Mouse (Mus musculus) thymus, postnatal 4 days (tissue): ENCODE data around the gene Gm37240.
"Not testable (repeated sequence)": the region's sequence is repeated elsewhere in the genome, so short reads cannot be mapped to it uniquely, and the experiment has no call there.

Source experiments
- DNase-seq: peaks from one replicate; pipeline ENCODE4 v3.0.0; 2021

Gene Gm37240

GRCm38 (mm10) chr3:84610183-84610710 lies 1277.1 kb downstream of the Gm37240 start:
- DNase-seq: no peak

DNA sequence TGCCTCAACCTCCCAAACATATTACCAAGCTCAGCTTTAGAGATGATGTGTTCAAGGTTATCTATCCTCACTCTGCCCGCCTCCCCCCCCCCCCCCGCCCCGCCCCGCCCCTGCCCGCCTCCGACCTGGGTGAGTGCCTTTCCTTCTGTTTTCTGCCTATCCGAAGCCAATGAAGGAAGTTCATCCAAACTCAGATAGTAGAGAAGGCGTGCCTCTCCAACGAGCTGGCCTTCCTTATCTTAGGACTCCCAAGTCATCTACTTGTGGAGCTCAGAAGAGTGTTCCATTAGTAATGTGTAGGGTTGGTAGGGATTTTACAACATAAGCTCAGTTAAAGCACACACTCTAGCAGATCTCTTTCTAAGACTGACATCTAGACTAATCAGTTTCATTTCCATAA lies 1284.1 kb downstream of the Gm37240 start:
- DNase-seq: no peak

DNA sequence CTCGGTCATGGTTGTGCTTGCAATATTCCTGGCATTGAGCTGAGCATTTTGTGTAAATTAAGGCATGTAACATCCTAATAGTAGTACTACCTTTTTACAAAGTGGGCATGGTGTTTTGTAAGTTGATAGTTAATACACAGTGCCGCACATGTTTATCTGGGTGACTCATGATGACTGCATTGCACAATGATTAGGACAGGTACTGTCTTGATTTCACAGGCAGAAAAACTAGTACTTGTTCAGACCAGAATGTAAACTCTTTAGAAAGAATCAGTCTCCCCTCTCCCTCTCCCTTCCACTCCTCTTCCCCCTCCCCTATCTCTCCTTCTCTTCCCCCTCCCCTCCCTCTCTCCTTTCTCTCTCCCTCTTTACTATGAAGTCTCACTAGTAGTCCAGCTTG lies 1284.6 kb downstream of the Gm37240 start:
- DNase-seq: no peak

GRCm38 (mm10) chr3:84601870-84602495 lies 1285.3 kb downstream of the Gm37240 start:
- DNase-seq: no peak

GRCm38 (mm10) chr3:84598756-84599155 lies 1288.6 kb downstream of the Gm37240 start:
- no peak for DNase-seq

DNA sequence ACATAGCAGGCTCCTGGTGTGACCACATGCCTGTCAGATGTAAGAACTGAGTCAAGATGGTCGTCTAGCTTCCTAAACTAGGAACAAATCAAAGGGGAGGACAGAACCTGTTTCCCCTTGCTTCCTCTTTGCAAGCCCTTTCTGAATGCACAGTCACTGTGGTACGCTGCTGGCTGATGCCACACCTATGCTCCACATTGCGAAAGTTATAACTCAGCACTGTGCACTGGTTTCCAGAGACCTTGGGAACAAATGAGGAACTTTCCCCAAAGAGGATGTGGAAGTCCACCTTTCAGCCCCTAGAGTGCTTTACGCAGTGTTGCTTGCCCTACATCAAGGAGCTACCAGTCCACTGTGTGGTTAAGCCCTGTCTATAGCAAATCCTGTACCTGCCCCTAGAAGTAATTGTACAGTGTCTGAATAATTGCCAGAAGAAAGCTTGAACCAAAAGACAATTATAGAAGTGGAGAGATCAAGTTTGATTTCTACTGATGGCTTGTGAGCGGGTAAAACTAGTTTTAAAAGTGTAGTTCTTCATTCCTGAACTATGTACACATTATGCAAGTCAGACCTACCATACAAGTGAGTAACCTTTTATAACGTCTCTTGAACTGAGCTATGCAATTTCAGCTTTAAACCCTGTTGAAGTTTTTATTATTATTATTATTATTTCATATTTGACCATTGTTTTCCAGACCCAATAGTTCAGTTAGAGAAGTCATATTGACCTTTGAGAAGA lies 1289.2 kb downstream of the Gm37240 start:
- DNase-seq: no peak

DNA sequence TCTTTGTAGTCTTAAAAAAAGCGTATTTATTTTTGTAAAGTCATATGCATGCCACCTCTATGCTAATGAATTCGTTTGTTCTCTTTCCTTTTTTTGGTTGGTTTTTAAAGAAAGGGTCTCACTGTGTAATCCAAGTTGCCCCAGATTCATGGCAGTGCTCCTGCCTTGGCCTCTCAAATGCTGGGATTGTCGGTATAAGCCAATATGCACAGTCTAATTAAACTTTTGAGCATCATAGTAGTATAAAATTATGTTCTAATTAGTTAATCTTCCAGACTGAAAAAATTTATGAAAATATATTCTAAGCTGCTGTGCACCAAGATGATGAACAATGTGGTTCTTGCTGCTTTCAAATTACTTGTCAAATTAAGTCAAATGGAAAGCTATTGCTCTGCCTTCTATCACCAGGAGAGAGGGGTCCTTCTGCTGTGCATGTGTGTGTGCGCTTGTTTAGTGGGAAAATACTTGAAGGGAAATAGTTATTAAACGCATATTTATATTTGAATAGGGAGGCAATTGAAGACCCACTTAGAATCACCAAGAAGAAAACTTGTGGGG lies 1291.6 kb downstream of the Gm37240 start:
- DNase-seq: no peak

- DNase-seq: peak; percentile 31
Measured at GRCm38 (mm10) chr3:84594894-84595676, 1292.2 kb downstream of the Gm37240 start.

GRCm38 (mm10) chr3:84593274-84593673 lies 1294.0 kb downstream of the Gm37240 start, which contains the start of gene Tigd4:
Gene Tigd4, plus strand, starts transcription at chr3:84593574.
- no peak for DNase-seq

- no peak for DNase-seq
Measured at GRCm38 (mm10) chr3:84586736-84587135, 1300.6 kb downstream of the Gm37240 start.

- no peak for DNase-seq
Measured at GRCm38 (mm10) chr3:84582913-84583276, 1304.4 kb downstream of the Gm37240 start.

DNA sequence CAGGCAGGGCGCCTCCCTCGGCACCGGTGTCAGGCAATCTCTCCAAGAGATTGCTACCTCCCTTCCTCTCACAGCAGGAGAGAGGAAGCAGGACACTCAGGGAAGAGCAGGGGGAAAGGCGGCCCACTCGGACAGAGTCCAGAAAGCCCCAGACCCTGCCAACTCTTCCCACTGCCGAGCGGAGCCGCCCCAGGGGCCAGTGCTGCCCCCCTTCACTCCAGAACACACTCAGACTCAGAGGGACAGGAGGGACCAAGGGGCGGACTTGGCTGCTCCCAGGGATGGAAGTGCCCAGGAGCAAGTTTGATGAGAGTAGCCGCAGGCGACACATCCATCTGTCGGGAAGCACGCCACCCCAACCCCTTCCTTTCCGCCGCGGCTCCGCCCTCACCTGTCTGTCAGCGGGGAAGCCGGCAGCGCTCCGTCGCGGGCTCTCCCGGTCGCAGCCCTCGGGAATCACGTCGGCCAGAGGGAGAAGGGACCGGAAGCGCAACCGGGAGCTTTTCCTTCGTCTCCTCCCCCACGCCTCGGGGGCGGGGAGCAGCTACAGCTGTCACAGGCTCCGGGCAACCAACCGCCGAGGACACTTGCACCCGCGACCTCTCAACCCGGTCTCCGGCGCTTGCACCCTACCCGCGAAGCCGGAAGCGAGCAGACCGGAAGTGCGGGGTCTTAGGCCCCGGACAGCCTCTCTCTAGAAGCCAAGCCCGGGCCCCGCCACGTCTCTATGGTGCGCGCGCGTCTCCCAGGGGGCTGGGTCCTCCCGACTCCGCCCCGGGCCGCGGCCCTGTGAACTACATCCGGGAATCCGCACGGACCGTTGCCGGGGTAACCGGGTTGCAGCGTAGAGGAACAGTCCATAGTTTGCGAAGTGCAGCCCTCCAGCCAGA lies 1305.0 kb downstream of the Gm37240 start, which contains the start of gene Arfip1:
Gene Arfip1, minus strand, starts transcription at position 603 of the 890 bp plus-strand sequence.
- peak; percentile 98 for DNase-seq

- no peak for DNase-seq
Measured at GRCm38 (mm10) chr3:84581696-84582022, 1305.7 kb downstream of the Gm37240 start.

DNA sequence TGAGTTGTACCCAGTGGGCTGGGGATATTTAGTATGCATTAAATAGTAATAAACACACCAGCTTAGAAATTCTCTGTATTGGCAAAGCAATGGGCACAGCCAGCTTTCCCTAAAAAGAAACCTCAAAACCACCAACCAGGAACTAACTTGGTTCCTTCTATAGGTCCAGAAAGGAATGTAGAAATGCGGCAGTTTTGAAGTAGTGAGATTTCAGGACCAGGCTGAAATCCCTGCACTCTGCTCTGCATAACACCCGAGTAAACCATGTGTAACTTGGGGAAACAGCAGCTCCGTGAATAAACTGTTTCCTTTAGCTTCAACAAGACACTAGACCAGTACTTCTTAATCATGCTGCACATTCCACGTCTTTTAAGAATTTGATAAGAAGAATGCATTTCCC lies 1306.6 kb downstream of the Gm37240 start:
- no peak for DNase-seq

DNA sequence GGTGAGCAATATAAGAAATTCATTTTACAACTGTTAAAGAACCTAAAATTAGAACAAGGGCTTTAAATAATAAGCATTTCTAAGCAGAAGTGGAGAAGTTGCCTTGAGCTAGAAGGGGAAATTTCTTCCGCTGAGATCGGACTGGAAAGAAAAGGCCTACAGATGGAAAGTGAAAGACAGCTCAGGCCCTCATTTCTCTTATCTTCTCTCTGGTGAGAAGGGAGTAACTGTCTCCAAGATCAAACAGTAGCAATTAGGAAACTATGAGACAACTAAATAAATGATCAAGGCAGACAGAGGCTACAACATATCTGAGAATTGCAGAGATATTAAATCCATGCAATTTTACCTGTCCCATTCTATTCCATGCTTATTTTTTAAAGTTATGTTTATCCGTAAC lies 1316.8 kb downstream of the Gm37240 start:
- DNase-seq: no peak

DNA sequence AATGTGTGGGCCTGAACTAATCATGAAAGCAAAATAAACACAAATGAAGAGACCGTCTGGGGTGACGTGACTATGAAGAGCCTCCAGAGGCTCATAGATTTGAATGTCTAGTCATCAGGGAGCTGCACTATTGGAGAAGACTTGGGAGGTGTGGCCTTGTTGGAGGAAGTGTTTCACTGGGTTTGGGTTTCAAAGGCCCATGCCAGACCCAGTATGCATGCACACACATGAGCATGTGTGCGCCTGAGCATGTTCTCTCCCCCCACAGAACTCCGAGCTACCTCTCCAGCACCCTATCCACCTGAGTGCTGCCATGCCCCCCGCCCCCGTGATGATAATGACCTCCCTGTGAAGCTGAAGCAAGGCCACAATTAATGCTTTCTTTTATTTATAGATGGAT lies 1317.7 kb downstream of the Gm37240 start:
- no peak for DNase-seq

- DNase-seq: no peak
Measured at GRCm38 (mm10) chr3:84568540-84568939, 1318.8 kb downstream of the Gm37240 start.

GRCm38 (mm10) chr3:84563415-84563814 lies 1323.9 kb downstream of the Gm37240 start:
- DNase-seq: no peak

DNA sequence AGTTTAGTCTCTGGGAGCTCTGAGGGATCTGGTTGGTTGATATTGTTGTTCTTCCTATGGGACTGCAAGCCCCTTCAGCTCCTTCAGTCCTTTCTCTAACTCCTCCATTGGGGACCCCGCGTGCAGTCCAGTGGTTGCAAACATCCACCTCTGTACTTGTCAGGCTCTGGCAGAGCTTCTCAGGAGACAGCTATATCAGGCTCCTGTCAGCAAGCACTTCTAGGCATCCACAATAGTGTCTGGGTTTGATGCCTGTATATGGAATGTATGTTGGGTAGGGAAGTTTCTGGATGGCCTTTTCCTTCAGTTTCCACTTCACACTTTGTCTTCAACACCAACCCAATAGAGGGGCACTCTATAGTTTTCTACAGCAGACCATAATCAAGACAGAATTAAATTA lies 1324.4 kb downstream of the Gm37240 start:
- not testable (repeated sequence) for DNase-seq

DNA sequence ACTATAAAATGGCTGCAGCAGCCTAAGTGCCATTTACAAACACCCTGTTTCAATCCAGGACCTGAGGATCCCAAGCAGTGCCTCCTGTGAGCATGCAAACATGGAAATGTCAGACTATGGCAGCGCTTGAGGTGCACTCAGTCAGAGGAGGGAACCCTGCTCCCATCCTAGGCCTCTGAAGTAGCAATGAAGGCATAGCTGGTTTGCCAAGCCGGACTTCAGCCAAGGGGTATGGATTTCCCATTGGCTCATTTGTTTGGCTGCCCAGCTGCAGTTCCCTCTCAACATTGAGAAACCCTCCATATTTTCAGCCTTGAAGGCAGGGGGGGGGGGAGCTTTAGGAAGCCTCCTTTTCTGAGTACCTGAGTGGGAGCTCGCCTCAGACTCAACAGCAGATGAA lies 1329.0 kb downstream of the Gm37240 start:
- no peak for DNase-seq

- DNase-seq: no peak
Measured at GRCm38 (mm10) chr3:84555780-84556179, 1331.5 kb downstream of the Gm37240 start.

DNA sequence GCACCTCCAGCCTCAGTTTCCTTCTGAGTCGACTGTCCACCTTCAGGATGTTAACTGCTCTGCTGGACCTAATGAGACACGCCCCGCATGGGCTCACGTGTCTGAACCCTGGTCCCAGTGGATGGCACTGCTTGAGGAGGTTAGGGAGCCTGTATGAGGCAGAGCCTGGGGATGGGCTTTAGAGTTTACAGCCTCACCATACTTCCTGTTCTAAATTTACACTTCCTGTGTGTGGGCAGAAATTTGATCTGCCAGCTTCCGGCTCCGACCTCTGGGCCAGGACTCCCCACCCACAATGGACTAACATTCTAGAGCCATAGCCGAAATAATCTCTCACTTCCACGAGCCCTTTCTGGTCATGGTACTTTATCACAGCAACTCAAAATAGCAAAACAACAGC lies 1340.1 kb downstream of the Gm37240 start:
- DNase-seq: peak; percentile 34
